In genomic region chr19:43762410-43762809, GRCm38 (mm10) we compare ENCODE assay signal across 36 mouse cellular contexts. TPM values are rescaled to one million over a fixed set of nuclear protein-coding genes. Genes with fewer than 3 reads are reported as not detected.
"Had no signal": no experiment of that assay in that cellular context is flagged by ENCODE, and none has a peak within 500 bp of the region (broad histone marks: within the 10 kb centered on the region; RNA-seq: fewer than 3 reads in every experiment).

No protein-coding gene starts in this region.

- H3K9ac ChIP-seq: heart, embryonic 12.5 days; heart, embryonic 13.5 days; heart, embryonic 15.5 days; hindbrain, embryonic 12.5 days; hindbrain, embryonic 13.5 days; hindbrain, embryonic 14.5 days; hindbrain, embryonic 15.5 days; intestine, embryonic 15.5 days; kidney, embryonic 15.5 days had no signal

- H3K27ac ChIP-seq: heart, embryonic 10.5 days; heart, embryonic 13.5 days; heart, embryonic 15.5 days; hindbrain, embryonic 10.5 days; hindbrain, embryonic 12.5 days; hindbrain, embryonic 13.5 days; hindbrain, embryonic 14.5 days; hindbrain, embryonic 15.5 days; hindbrain, postnatal 0 days; kidney, embryonic 15.5 days; kidney, postnatal 0 days; layer of hippocampus, adult 2 months; left cerebral cortex, adult 2 months had no signal

- H3K4me1 ChIP-seq: heart, embryonic 10.5 days; heart, embryonic 12.5 days; heart, embryonic 13.5 days; heart, embryonic 15.5 days; hindbrain, embryonic 10.5 days; hindbrain, embryonic 12.5 days; hindbrain, embryonic 13.5 days; hindbrain, embryonic 15.5 days; intestine, embryonic 15.5 days; kidney, embryonic 15.5 days had no signal

- H3K9me3 ChIP-seq: heart, embryonic 10.5 days; heart, embryonic 12.5 days; heart, embryonic 13.5 days; heart, embryonic 15.5 days; hindbrain, embryonic 10.5 days; hindbrain, embryonic 12.5 days; hindbrain, embryonic 13.5 days; hindbrain, embryonic 15.5 days; intestine, embryonic 15.5 days; kidney, embryonic 15.5 days had no signal

- DNase-seq: heart, postnatal 10 days; heart, postnatal 14 days; heart, postnatal 36 days; heart, postnatal 4 days; kidney, adult 11 months; kidney, adult 18-20 months; kidney, adult 2 months; kidney, adult 8-10 months; kidney, adult 9 months; kidney, postnatal 10 days; kidney, postnatal 14 days; kidney, postnatal 25 days; kidney, postnatal 36 days; kidney, postnatal 4 days; layer of hippocampus, adult 9-11 months; layer of hippocampus, postnatal 36 days had no signal

- H3K4me2 ChIP-seq: heart, embryonic 11.5 days; heart, embryonic 12.5 days; heart, embryonic 13.5 days; heart, embryonic 15.5 days; hindbrain, embryonic 12.5 days; hindbrain, embryonic 13.5 days; hindbrain, embryonic 14.5 days; hindbrain, embryonic 15.5 days; intestine, embryonic 15.5 days; kidney, embryonic 15.5 days had no signal

- H3K4me3 ChIP-seq: heart, embryonic 10.5 days; heart, embryonic 12.5 days; heart, embryonic 13.5 days; heart, embryonic 15.5 days; hindbrain, embryonic 10.5 days; hindbrain, embryonic 12.5 days; hindbrain, embryonic 13.5 days; hindbrain, embryonic 15.5 days; intestine, embryonic 15.5 days; kidney, embryonic 15.5 days; layer of hippocampus, adult 2 months; left cerebral cortex, adult 2 months had no signal

- H3K36me3 ChIP-seq: heart, embryonic 10.5 days; heart, embryonic 12.5 days; heart, embryonic 15.5 days; hindbrain, embryonic 10.5 days; hindbrain, embryonic 12.5 days; hindbrain, embryonic 13.5 days; hindbrain, embryonic 15.5 days; intestine, embryonic 15.5 days had no signal

- H3K27me3 ChIP-seq: heart, embryonic 12.5 days; heart, embryonic 13.5 days; heart, embryonic 15.5 days; hindbrain, embryonic 12.5 days; hindbrain, embryonic 13.5 days; hindbrain, embryonic 15.5 days; intestine, embryonic 15.5 days; kidney, embryonic 15.5 days had no signal

RNA-seq across cellular contexts. Expression of gene Abcc2, which starts 19.6 kb away (rescaled TPM):
- total RNA-seq: heart, postnatal 10 days; heart, postnatal 14 days; heart, postnatal 25 days; heart, postnatal 36 days; heart, postnatal 4 days; hematopoietic stem cell, adult 5-6 weeks; layer of hippocampus, adult 2 months; layer of hippocampus, postnatal 36 days had no signal
- polyA plus RNA-seq: heart, embryonic 13.5 days; heart, postnatal 0 days; hindbrain, embryonic 10.5 days; hindbrain, embryonic 12.5 days; inflammation-experienced regulatory T-cells, adult 6 months had no signal
